Mouse (Mus musculus): ENCODE measurements around the gene Ubqln4. TPM values are rescaled to one million over a fixed set of nuclear protein-coding genes. Genes with fewer than 3 reads are reported as not detected.
A peak's percentile ranks its signal among the peaks of the same experiment; 100 is the strongest.

The Ubqln4 gene
- polyA plus RNA-seq, 1 experiment from 2014 or later, result 68.5 TPM

- no peaks in the 10 kb centered on the region for H3K36me3 ChIP-seq (ENCODE audit: insufficient read depth)
- no peak for TF ChIP-seq CTCF (IDR thresholded peaks at IDR 0.05; ENCODE audit: low read depth)
- ATAC-seq (ENCODE audit: insufficient read depth) (no peak), DNase-seq (no peak)
- H3K4me3 ChIP-seq (ENCODE audit: low read depth, low read length), result no peak overlapping the region
- H3K27me3 ChIP-seq (ENCODE audit: insufficient read depth, low read length), result no peaks in the 10 kb centered on the region
- peaks cover 24% of the 10 kb centered on the region for H3K4me1 ChIP-seq (ENCODE audit: insufficient read depth)
- no peak overlapping the region for H3K27ac ChIP-seq (ENCODE audit: low read depth)
- 97% methylated on average over 2 of the region's 2 CpGs for WGBS
- no peaks in the 10 kb centered on the region for H3K9me3 ChIP-seq (ENCODE audit: low read depth, low read length)
- no peak overlapping the region for H3K4me2 ChIP-seq
- H3K9ac ChIP-seq, result no peak overlapping the region
These were observed 38.5 kb upstream of the Ubqln4 start for GRCm38 (mm10) chr3:88515095-88515386.

GRCm38 (mm10) chr3:88516407-88516806, 37.2 kb upstream of the Ubqln4 start:
- Histone ChIP-seq H3K9me3 (ENCODE audit: low read depth, low read length) (no peaks in the 10 kb centered on the region), H3K27ac (ENCODE audit: low read depth) (no peak overlapping the region), H3K36me3 (ENCODE audit: insufficient read depth) (no peaks in the 10 kb centered on the region), H3K27me3 (ENCODE audit: insufficient read depth, low read length) (no peaks in the 10 kb centered on the region), H3K4me1 (ENCODE audit: insufficient read depth) (peaks cover 18% of the 10 kb centered on the region), H3K4me2 (no peak overlapping the region), H3K9ac (no peak overlapping the region), H3K4me3 (ENCODE audit: low read depth, low read length) (no peak overlapping the region)
- 79% methylated on average over 2 of the region's 2 CpGs for WGBS
- ATAC-seq (ENCODE audit: insufficient read depth) (no peak), DNase-seq (no peak)
- no peak for TF ChIP-seq CTCF (IDR thresholded peaks at IDR 0.05; ENCODE audit: low read depth)

- H3K4me3 ChIP-seq (ENCODE audit: low read depth, low read length), result no peak overlapping the region
- no peak overlapping the region for H3K4me2 ChIP-seq
- TF ChIP-seq CTCF (IDR thresholded peaks at IDR 0.05; ENCODE audit: low read depth), result no peak
- H3K36me3 ChIP-seq (ENCODE audit: insufficient read depth), result peaks cover 4% of the 10 kb centered on the region; the same call in 1 of the 2 replicates
- WGBS, result 89% methylated on average over 4 of the region's 4 CpGs
- DNase-seq (no peak), ATAC-seq (ENCODE audit: insufficient read depth) (no peak)
- H3K4me1 ChIP-seq (ENCODE audit: insufficient read depth), result peaks cover 15% of the 10 kb centered on the region
- H3K9me3 ChIP-seq (ENCODE audit: low read depth, low read length), result no peaks in the 10 kb centered on the region
- no peaks in the 10 kb centered on the region for H3K27me3 ChIP-seq (ENCODE audit: insufficient read depth, low read length)
- H3K9ac ChIP-seq, result no peak overlapping the region
- no peak overlapping the region for H3K27ac ChIP-seq (ENCODE audit: low read depth)
These were observed 35.1 kb upstream of the Ubqln4 start for GRCm38 (mm10) chr3:88518411-88518810.

GRCm38 (mm10) chr3:88520078-88520477, 33.5 kb upstream of the Ubqln4 start:
- TF ChIP-seq CTCF (IDR thresholded peaks at IDR 0.05; ENCODE audit: low read depth), result no peak
- 63% methylated on average over 2 of the region's 2 CpGs for WGBS
- DNase-seq (no peak), ATAC-seq (ENCODE audit: insufficient read depth) (no peak)
- Histone ChIP-seq H3K27me3 (ENCODE audit: insufficient read depth, low read length) (no peaks in the 10 kb centered on the region), H3K27ac (ENCODE audit: low read depth) (no peak overlapping the region), H3K9ac (no peak overlapping the region), H3K36me3 (ENCODE audit: insufficient read depth) (peaks cover 17% of the 10 kb centered on the region), H3K4me3 (ENCODE audit: low read depth, low read length) (no peak overlapping the region), H3K4me1 (ENCODE audit: insufficient read depth) (peaks cover 1% of the 10 kb centered on the region; the same call in 1 of the 2 replicates), H3K4me2 (no peak overlapping the region), H3K9me3 (ENCODE audit: low read depth, low read length) (no peaks in the 10 kb centered on the region)

GRCm38 (mm10) chr3:88521156-88521555, 32.4 kb upstream of the Ubqln4 start:
- Histone ChIP-seq H3K4me1 (ENCODE audit: insufficient read depth) (0 out of 2 replicates have a peak, but pooled peaks cover 2% of the 10 kb centered on the region), H3K4me3 (ENCODE audit: low read depth, low read length) (no peak overlapping the region), H3K9ac (no peak overlapping the region), H3K9me3 (ENCODE audit: low read depth, low read length) (no peaks in the 10 kb centered on the region), H3K27me3 (ENCODE audit: insufficient read depth, low read length) (no peaks in the 10 kb centered on the region), H3K27ac (ENCODE audit: low read depth) (no peak overlapping the region), H3K36me3 (ENCODE audit: insufficient read depth) (peaks cover 21% of the 10 kb centered on the region), H3K4me2 (no peak overlapping the region)
- ATAC-seq (ENCODE audit: insufficient read depth) (no peak), DNase-seq (no peak)
- 88% methylated on average over 6 of the region's 6 CpGs for WGBS
- TF ChIP-seq CTCF (IDR thresholded peaks at IDR 0.05; ENCODE audit: low read depth), result no peak

GRCm38 (mm10) chr3:88521803-88522331, 31.7 kb upstream of the Ubqln4 start:
- Histone ChIP-seq H3K27me3 (ENCODE audit: insufficient read depth, low read length) (no peaks in the 10 kb centered on the region), H3K4me3 (ENCODE audit: low read depth, low read length) (no peak overlapping the region), H3K27ac (ENCODE audit: low read depth) (no peak overlapping the region), H3K4me2 (no peak overlapping the region), H3K9me3 (ENCODE audit: low read depth, low read length) (no peaks in the 10 kb centered on the region), H3K4me1 (ENCODE audit: insufficient read depth) (0 out of 2 replicates have a peak, but pooled peaks cover 2% of the 10 kb centered on the region), H3K9ac (no peak overlapping the region), H3K36me3 (ENCODE audit: insufficient read depth) (peaks cover 21% of the 10 kb centered on the region)
- WGBS, result 33% methylated on average over 9 of the region's 9 CpGs
- ATAC-seq (ENCODE audit: insufficient read depth) (peak; percentile 23; the same call in 1 of the 2 replicates), DNase-seq (peak; percentile 88)
- peak; percentile 97 for TF ChIP-seq CTCF (IDR thresholded peaks at IDR 0.05; ENCODE audit: low read depth)

- 0 out of 2 replicates have a peak, but pooled peaks cover 2% of the 10 kb centered on the region for H3K4me1 ChIP-seq (ENCODE audit: insufficient read depth)
- no peak overlapping the region for H3K4me2 ChIP-seq
- ATAC-seq (ENCODE audit: insufficient read depth), result no peak
- no peak overlapping the region for H3K4me3 ChIP-seq (ENCODE audit: low read depth, low read length)
- 80% methylated on average over 8 of the region's 8 CpGs for WGBS
- no peaks in the 10 kb centered on the region for H3K27me3 ChIP-seq (ENCODE audit: insufficient read depth, low read length)
- peaks cover 21% of the 10 kb centered on the region for H3K36me3 ChIP-seq (ENCODE audit: insufficient read depth)
- H3K27ac ChIP-seq (ENCODE audit: low read depth), result no peak overlapping the region
- no peak for DNase-seq
- H3K9me3 ChIP-seq (ENCODE audit: low read depth, low read length), result no peaks in the 10 kb centered on the region
- TF ChIP-seq CTCF (IDR thresholded peaks at IDR 0.05; ENCODE audit: low read depth), result no peak
- no peak overlapping the region for H3K9ac ChIP-seq
These were observed 30.5 kb upstream of the Ubqln4 start for GRCm38 (mm10) chr3:88523027-88523426.

All from lung, embryonic 14.5 days (tissue).